Mouse (Mus musculus): ENCODE measurements around the gene Gm20388. TPM values are rescaled to one million over a fixed set of nuclear protein-coding genes. Genes with fewer than 3 reads are reported as not detected.
"Not testable (repeated sequence)": the region's sequence is repeated elsewhere in the genome, so short reads cannot be mapped to it uniquely, and the experiment has no call there.

The Gm20388 gene
- total RNA-seq, 2 experiments from 2014 or later: 5.8 TPM; not detected in 1

DNA sequence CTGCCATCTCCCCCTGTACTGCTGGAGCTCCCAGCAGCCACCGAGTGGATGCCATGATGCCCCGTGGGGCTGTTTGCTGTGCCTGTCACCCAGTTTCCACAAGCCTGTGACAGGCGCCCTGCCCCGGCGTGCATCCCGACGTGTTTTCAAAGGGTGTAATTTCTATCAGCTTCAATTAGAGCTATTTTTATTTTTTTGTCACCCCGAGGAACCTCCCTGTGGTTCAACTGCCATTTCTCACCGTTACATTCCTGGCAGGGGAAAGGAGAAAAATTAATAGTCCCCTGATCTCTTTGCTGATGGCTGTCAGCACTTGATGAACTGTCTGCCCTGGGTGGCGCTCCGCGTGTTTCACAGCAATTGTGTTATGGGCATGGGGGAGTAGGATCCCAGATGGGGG lies 432.9 kb downstream of the Gm20388 start:
- DNase-seq: no peak

GRCm38 (mm10) chr8:120344166-120344565 lies 433.5 kb downstream of the Gm20388 start:
- DNase-seq: no peak

DNA sequence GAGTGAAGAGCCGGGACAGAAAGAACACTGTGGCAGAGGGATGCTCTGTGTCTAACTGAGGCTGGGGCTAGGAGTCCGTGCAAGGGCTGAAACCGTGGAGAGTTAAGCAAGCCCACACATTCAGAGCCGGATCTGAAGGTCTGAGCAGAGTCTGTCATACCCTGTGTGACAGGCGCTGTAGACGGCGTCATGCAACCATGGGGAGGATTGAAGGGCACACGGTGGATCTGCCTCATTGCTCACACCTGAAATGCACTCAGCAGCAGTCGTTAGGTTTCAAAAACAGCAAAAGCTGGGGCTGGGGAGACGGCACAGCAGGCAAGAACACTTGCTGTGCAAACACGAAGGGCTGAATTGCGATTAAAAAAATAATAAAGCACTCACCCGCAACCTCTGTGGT lies 433.9 kb downstream of the Gm20388 start:
- no peak for DNase-seq

GRCm38 (mm10) chr8:120347734-120348341 lies 437.2 kb downstream of the Gm20388 start:
- DNase-seq: no peak

- DNase-seq: no peak
Observed at GRCm38 (mm10) chr8:120348922-120349321, 438.3 kb downstream of the Gm20388 start.

GRCm38 (mm10) chr8:120351332-120352071 lies 440.9 kb downstream of the Gm20388 start:
- DNase-seq: no peak

DNA sequence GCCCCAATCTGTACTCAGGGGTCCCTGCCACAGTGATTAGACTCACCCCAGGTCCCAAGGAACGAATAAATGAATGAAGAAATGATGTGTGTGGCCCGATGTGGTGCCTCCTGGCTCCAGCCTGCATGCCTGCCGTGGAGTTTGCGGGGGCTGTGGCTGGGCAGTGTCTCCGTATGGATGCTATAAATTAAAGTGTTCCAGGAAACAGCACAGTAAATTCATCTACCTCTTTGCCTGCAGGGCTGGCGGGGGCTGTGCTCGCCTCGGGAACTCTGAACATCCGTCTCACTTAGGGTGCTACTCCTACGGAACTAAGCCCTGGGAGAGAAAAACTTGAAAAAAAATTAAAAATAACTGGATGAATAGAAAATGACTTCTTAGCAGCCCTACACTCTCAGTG lies 441.5 kb downstream of the Gm20388 start:
- DNase-seq: no peak

GRCm38 (mm10) chr8:120356067-120356466 lies 445.4 kb downstream of the Gm20388 start:
- no peak for DNase-seq

DNA sequence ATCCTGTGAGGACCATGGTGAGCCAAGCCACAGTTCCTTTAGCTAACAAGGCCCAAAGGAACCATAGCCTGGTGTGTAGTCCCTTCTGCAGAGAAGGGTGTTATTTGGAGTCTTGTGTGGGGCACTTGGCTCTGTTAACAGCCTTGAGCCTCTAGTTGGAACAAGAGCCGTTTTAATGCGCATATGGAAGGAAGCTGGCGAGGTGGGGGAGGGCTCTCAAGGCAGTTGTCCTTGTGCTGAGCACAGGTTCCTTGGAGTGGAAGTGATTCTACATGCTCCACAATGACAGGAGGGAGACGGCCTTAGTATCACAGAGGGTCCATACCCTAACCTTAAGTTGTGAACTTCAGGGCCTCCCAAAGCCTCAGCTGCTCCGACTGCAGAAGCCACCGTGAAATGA lies 446.9 kb downstream of the Gm20388 start:
- no peak for DNase-seq

DNA sequence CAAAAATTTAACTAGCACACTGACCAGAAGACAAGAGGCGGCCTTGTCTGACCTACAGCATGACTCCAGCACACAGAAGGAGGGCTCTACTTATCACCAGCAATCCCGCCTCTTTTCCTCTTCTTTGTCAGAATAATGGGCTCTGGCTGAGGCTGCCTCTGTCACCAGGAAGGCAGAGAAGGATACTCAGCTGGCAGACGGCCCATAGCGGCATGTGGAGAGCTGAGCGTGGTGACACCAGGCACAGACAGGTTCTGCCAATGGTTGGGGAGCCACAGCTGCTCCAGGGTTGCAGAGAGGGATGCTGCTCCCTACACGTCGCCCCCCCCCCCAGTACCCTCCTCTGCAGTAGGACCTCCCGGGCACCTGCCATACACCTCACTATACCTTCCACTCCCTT lies 450.7 kb downstream of the Gm20388 start:
- peak; percentile 48 for DNase-seq

- DNase-seq: peak; percentile 66
Observed at GRCm38 (mm10) chr8:120363552-120364071, 453.0 kb downstream of the Gm20388 start.

DNA sequence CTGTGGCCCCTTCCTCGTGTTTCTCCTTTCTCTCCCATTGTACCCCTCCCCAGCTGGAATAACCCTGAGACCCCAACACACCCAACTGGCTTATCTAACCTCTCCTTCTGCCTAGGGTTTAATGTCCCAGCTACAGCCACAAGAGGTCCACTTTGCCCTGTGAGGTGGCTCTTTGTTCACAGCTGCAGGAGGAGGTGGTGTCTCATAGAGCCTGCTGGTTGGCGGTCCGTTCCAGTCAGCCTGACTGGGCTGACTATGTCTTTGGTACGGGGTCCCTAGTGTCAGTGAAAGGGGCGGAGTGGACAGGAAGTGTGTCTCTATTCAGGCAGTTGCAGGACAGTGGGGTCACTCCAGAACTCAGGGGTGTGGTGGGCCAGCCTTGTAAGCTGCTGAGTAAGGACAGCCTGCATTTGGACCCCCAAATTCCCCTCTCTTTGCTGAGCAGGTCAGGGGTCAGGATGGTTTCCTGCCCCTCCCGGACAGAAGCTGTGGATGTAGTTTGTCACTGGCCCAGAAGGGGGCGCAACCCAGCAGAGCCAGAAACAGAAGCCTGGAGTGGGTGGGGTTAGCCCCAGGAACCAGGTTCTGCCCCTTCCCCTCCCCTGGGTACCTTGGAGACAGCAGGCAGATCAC lies 453.6 kb downstream of the Gm20388 start:
- peak; percentile 73 for DNase-seq

- DNase-seq: no peak
Observed at GRCm38 (mm10) chr8:120366840-120367239, 456.2 kb downstream of the Gm20388 start.

- DNase-seq: not testable (repeated sequence)
Observed at GRCm38 (mm10) chr8:120368191-120368590, 457.6 kb downstream of the Gm20388 start.

DNA sequence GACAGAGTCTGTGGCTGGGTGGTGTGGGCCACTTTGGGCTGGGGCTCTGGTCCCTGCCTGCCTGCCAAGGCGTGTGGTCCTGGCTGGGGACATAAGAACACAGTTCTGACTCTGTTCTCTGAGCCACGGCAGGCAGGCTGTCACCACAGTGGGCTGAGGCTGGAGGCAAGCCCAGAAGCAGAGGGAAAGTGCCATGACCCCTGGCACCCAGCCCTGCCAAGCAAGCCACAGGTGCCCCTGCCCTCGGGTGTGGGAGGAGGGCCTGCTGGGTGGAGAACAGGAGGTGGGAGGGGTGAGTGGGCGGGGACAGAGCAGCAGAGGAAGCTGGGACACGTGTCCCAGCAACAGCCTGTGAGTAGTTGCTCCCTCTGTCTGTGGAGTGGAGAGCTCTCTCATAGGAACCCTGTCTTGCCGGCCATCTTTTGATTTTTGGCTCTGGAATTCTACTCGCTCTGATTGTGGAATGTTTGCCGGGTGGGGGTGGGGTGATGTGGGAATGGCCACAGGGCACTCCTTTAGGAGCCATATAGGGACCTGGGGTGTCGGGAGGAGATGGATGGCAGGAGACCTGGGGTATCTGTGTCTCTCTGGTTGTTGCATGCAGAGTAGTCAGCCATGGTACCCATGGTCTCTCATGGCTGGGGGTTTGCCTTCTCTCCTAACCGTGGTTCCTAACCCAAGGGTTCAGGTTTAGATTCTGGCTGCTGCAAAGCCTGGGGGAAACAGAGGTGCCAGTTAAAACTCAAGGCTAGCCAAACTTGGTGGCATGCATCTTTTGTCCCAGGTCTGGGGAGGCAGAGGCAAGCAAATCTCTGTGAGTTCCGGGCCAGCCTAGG lies 458.4 kb downstream of the Gm20388 start:
- DNase-seq: peak; percentile 95

GRCm38 (mm10) chr8:120369956-120370355 lies 459.3 kb downstream of the Gm20388 start:
- peak; percentile 54 for DNase-seq

GRCm38 (mm10) chr8:120370461-120370860 lies 459.8 kb downstream of the Gm20388 start:
- DNase-seq: no peak

- DNase-seq: no peak
Observed at GRCm38 (mm10) chr8:120371146-120371545, 460.5 kb downstream of the Gm20388 start.

DNA sequence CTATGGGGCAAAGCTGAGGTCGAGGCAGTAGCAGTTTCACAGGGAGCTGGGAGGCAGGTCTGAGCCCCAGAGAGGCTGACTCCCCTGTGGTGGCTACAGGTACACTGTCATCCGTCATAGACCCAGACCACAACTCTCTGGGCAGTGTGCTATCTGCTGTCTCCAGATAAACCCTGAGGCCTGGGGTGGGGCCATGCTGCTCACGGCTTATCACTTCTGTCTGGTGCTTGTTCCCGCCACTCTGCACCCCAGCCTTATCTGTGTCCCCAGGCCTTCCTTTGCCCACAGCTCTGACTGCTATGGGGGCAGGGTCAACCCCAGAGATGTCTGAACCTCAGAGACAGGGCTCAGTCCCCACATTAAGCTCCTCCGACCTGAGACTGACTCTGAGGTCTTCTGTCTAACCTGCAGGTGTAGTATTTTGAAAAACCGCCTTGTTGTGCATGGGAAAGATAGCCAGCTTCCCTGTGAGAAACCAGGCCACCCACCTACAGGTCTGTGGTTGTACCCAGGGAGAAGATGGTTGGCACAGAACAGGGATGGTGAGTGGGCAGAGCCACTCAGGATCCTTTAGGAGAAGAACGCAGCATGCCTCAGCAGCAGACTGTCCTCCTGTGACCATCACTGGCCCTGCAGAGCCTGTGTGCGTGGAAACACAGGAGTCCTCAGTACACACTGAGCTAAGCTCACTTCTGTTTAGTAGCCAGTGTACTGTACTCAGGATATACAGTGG lies 461.2 kb downstream of the Gm20388 start:
- DNase-seq: no peak

DNA sequence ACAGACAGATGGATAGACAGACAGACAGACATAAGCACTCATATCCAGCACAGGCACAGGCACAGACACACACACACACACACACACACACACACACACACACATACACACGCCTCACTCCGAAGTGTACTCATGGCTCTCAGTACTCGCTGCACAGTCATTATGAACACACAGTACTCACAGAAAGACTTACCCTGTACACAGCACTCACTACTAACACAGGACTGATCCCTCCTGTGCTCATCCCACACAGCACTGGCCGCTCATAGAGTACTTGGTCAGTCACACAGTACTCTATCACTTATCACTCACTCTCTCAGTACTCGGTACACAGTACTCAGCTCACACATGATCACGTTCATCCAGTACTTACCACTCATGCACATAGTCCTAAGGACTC lies 462.0 kb downstream of the Gm20388 start:
- DNase-seq: no peak

DNA sequence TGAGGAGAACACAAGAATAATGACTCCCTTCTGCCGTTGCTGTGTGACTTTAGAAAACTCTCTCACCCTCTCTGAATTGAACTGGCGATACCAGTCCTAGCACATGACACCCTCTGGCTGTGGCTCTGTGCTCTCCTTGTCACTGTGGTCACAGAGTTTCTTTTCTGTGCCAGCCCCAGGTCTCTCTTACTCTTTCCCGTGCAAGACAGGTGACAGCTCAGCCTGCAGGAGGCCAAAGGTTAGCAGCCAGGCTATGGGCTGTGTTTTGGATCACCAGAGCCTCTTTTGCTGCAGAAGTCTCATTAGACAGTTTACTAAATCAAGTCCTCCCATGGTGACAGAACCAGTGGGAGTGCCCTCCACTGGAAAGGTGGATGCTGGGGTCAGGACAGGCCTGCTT lies 463.0 kb downstream of the Gm20388 start:
- no peak for DNase-seq

GRCm38 (mm10) chr8:120374070-120374469 lies 463.4 kb downstream of the Gm20388 start:
- no peak for DNase-seq

Measured in heart, postnatal 4 days (tissue).